Mouse (Mus musculus) heart, embryonic 11.5 days (tissue): ENCODE results near the gene Wfdc3. TPM values are rescaled to one million over a fixed set of nuclear protein-coding genes. Genes with fewer than 3 reads are reported as not detected.
A peak's percentile ranks its signal among the peaks of the same experiment; 100 is the strongest.

ENCODE experiments used
- ATAC-seq: fragments of 200-750 bp; cut with Nextera tagmentation; replicated peaks from 2 replicates; pipeline ENCODE4 v1.8.0; 2017; ENCODE audit warnings: moderate library complexity; ENCODE audit not compliant: insufficient number of reproducible peaks, low FRiP score, low TSS enrichment
- H3K27ac ChIP-seq: fragments of 300-500 bp; sonication (generic); 2 replicates; pipeline ENCODE4 v1.5.1; 2014; ENCODE audit warnings: mild to moderate bottlenecking, low read depth, low read length
- H3K27me3 ChIP-seq: fragments of 300-500 bp; sonication (generic); 2 replicates; pipeline ENCODE4 v1.6.1; 2014; ENCODE audit warnings: mild to moderate bottlenecking, low read length, mixed read lengths; ENCODE audit not compliant: control insufficient read depth, insufficient read depth
- H3K36me3 ChIP-seq: fragments of 300-500 bp; sonication (generic); 2 replicates; pipeline ENCODE4 v1.6.1; 2014; ENCODE audit warnings: mild to moderate bottlenecking, low read length, moderate library complexity, mixed read lengths; ENCODE audit not compliant: control insufficient read depth, insufficient read depth
- H3K4me1 ChIP-seq: fragments of 300-500 bp; sonication (generic); 2 replicates; pipeline ENCODE4 v1.6.1; 2014; ENCODE audit warnings: low read length; ENCODE audit not compliant: control insufficient read depth, insufficient read depth
- H3K4me2 ChIP-seq: fragments of 300-500 bp; sonication (generic); 2 replicates; pipeline ENCODE4 v1.6.1; 2014; ENCODE audit warnings: mild to moderate bottlenecking, moderate library complexity
- H3K4me3 ChIP-seq: fragments of 300-500 bp; sonication (generic); 2 replicates; pipeline ENCODE4 v1.5.1; 2014; ENCODE audit warnings: low read depth, low read length
- H3K9ac ChIP-seq: fragments of 300-500 bp; sonication (generic); 2 replicates; pipeline ENCODE4 v1.6.1; 2014; ENCODE audit warnings: mild to moderate bottlenecking, low read depth, low read length, moderate library complexity
- H3K9me3 ChIP-seq: fragments of 300-500 bp; sonication (generic); replicated peaks from 2 replicates; pipeline ENCODE4 v1.6.1; 2016; ENCODE audit warnings: low read length; ENCODE audit not compliant: control insufficient read depth
- WGBS: fragments of 180-500 bp; shearing (Covaris S2); extraction: QIAGEN DNeasy Blood & Tissue Kit; methylation state at CpG from one replicate; pipeline ENCODE4 v1.1.7; 2014; ENCODE audit not compliant: insufficient replicate concordance; 5-methylcytosine and 5-hydroxymethylcytosine counted together
- polyA plus RNA-seq: library from polyadenylated mRNA; unstranded; fragments of >200 nt; fragmentation: Nextera tagmentation; extraction: Ambion mirVana; gene quantifications from 2 replicates; pipeline ENCODE4 v1.2.1, GENCODE M21; 2014

Gene Wfdc3
- 0.19 TPM in 1 of 2 replicates, not detected in the other for polyA plus RNA-seq

DNA sequence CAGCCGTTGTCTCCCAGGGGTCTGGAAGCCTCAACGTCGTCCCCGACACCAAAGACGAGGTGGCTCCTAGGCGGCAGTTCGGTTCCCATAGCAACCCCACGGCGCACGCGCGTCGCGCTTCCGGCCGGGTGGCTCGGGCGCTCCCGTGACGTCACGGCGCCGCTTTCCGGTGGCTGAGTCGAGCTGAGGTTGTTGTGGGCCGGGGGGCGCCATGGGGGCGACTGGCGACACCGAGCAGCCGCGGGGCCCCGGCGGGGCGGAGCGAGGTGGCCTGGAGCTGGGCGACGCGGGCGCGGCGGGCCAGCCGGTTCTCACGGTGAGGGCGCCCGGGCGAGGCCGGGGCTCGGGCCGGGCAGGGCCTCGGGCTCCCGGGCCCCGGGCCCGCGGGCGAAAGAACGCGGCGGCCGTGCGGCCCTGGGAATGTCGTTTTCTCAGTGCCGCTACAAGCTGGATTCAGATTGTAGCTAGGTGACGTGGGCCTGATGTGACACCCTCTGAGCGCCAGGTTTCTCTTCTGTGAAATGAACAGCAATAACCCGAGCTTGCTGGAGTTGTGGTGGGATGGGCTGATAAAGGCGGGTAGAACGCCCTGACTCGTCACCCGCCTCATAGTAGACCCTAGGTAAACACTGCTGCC is at the start of gene Wfdc3, which contains the start of gene Dnttip1:
Gene Wfdc3 (minus strand): TSS at position 89 of the 637 bp plus-strand sequence.
Gene Dnttip1 (plus strand): TSS at position 141 of the 637 bp plus-strand sequence.
- Histone ChIP-seq H3K9me3 (no peaks in the 10 kb centered on the region), H3K4me1 (peaks cover 12% of the 10 kb centered on the region), H3K9ac (peak within 1 kb of the TSS; percentile 91), H3K36me3 (peaks cover 4% of the 10 kb centered on the region; the same call in 1 of the 2 replicates), H3K4me3 (peak within 1 kb of the TSS; percentile 75), H3K27ac (peak within 1 kb of the TSS; percentile 58), H3K27me3 (no peaks in the 10 kb centered on the region), H3K4me2 (peak within 1 kb of the TSS; percentile 87)
- ATAC-seq, result peak; percentile 87
- WGBS, result under 1% methylated on average over 70 of the region's 70 CpGs

GRCm38 (mm10) chr2:164794293-164794692 is 48.6 kb upstream of the Wfdc3 start:
- ATAC-seq, result no peak; the same call in 1 of the 2 replicates
- H3K9ac ChIP-seq, result no peak overlapping the region
- no peak overlapping the region for H3K4me3 ChIP-seq
- H3K4me1 ChIP-seq, result 0 out of 2 replicates have a peak, but pooled peaks cover 7% of the 10 kb centered on the region
- H3K27ac ChIP-seq, result no peak overlapping the region
- no peaks in the 10 kb centered on the region for H3K27me3 ChIP-seq
- peaks cover 18% of the 10 kb centered on the region; the same call in 1 of the 2 replicates for H3K36me3 ChIP-seq
- WGBS, result 37% methylated on average over 5 of the region's 5 CpGs
- no peaks in the 10 kb centered on the region for H3K9me3 ChIP-seq
- no peak overlapping the region for H3K4me2 ChIP-seq

- H3K36me3 ChIP-seq, result peaks cover 18% of the 10 kb centered on the region; the same call in 1 of the 2 replicates
- H3K27ac ChIP-seq, result peak overlapping the region; percentile 74; the same call in 1 of the 2 replicates
- H3K4me3 ChIP-seq, result no peak overlapping the region
- H3K4me1 ChIP-seq, result 0 out of 2 replicates have a peak, but pooled peaks cover 7% of the 10 kb centered on the region
- H3K9ac ChIP-seq, result no peak overlapping the region
- no peaks in the 10 kb centered on the region for H3K9me3 ChIP-seq
- 88% methylated on average over 2 of the region's 2 CpGs for WGBS
- H3K27me3 ChIP-seq, result no peaks in the 10 kb centered on the region
- ATAC-seq, result no peak
- H3K4me2 ChIP-seq, result no peak overlapping the region
Measured at GRCm38 (mm10) chr2:164793772-164794171, 48.0 kb upstream of the Wfdc3 start.

GRCm38 (mm10) chr2:164793236-164793635 is 47.5 kb upstream of the Wfdc3 start:
- Histone ChIP-seq H3K4me3 (no peak overlapping the region), H3K27me3 (no peaks in the 10 kb centered on the region), H3K4me2 (no peak overlapping the region), H3K36me3 (peaks cover 18% of the 10 kb centered on the region; the same call in 1 of the 2 replicates), H3K4me1 (0 out of 2 replicates have a peak, but pooled peaks cover 13% of the 10 kb centered on the region), H3K9ac (peak overlapping the region; percentile 46; the same call in 1 of the 2 replicates), H3K9me3 (no peaks in the 10 kb centered on the region), H3K27ac (peak overlapping the region; percentile 74)
- no peak for ATAC-seq
- 54% methylated on average over 3 of the region's 3 CpGs for WGBS

DNA sequence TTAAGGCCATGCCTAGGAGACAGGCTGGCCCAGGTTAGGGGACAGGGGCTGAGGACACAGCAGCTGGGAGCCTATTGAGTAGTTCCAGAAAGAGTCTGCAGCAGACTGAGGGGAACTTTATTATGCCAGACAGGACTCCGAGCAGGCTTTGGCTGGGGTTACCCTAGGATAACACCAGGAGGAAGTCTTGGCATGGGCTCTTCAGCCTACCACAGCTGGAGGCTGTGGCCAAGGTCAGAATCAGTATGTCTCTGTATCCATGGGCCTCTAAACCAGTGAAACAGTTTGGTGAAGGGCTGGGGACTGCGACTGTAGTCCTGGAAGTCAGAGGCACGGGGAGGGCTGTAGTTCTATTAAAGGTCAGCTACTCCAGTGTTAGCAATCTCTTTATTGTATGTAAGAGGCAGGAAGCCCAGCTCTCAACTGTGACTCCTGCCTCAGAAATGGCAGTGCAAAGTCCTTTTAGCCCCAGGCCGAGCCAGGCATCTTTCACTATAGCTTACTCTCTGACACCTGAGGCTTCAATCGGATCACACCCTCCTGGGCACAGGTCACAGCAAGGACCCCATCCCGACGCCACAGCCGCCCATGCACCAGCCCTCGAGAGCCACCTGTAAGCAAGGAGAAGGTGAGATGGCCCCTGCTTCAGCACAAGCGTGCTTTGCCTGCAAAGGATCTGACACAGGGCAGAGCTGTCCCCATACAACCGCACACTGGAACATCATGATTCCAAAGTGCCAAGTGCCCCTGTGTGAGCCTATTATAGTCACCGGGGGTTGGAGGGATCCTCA is 46.9 kb upstream of the Wfdc3 start:
- no peaks in the 10 kb centered on the region for H3K9me3 ChIP-seq
- H3K27me3 ChIP-seq, result no peaks in the 10 kb centered on the region
- peaks cover 16% of the 10 kb centered on the region; the same call in 1 of the 2 replicates for H3K36me3 ChIP-seq
- peak overlapping the region; percentile 74 for H3K27ac ChIP-seq
- ATAC-seq, result no peak
- 0 out of 2 replicates have a peak, but pooled peaks cover 13% of the 10 kb centered on the region for H3K4me1 ChIP-seq
- 0 out of 2 replicates have a peak overlapping the region, but pooled peaks have one; percentile 46 for H3K9ac ChIP-seq
- H3K4me2 ChIP-seq, result no peak overlapping the region
- WGBS, result 88% methylated on average over 12 of the region's 12 CpGs
- no peak overlapping the region for H3K4me3 ChIP-seq

GRCm38 (mm10) chr2:164791841-164792261 is 46.1 kb upstream of the Wfdc3 start:
- H3K9ac ChIP-seq, result no peak overlapping the region
- H3K4me3 ChIP-seq, result no peak overlapping the region
- peaks cover 13% of the 10 kb centered on the region; the same call in 1 of the 2 replicates for H3K36me3 ChIP-seq
- no peak overlapping the region for H3K27ac ChIP-seq
- H3K9me3 ChIP-seq, result no peaks in the 10 kb centered on the region
- 91% methylated on average over 18 of the region's 18 CpGs for WGBS
- 0 out of 2 replicates have a peak, but pooled peaks cover 17% of the 10 kb centered on the region for H3K4me1 ChIP-seq
- no peak for ATAC-seq
- no peaks in the 10 kb centered on the region for H3K27me3 ChIP-seq
- H3K4me2 ChIP-seq, result no peak overlapping the region

DNA sequence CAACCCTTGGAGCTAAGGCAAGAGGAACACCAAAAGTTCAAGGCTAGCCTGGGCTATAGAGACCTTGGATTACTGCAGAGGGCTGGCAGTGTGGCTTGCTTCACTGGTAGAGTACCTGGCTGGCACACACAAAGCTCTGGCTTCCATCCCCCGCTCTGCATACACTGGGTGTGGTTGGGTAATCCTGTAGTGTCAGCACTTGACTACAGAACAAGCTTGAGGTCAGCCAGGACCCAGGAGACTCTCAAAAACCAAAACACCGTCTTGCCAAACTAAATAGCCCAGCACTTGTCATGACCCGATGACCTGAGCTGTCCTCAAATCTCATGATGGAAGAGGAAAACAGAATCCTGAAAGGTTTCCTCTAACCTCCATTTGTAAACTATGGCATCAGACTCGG is 44.7 kb upstream of the Wfdc3 start:
- peaks cover 11% of the 10 kb centered on the region; the same call in 1 of the 2 replicates for H3K36me3 ChIP-seq
- 72% methylated on average over 4 of the region's 4 CpGs for WGBS
- no peak for ATAC-seq

GRCm38 (mm10) chr2:164788411-164788810 is 42.7 kb upstream of the Wfdc3 start:
- peaks cover 22% of the 10 kb centered on the region for H3K4me1 ChIP-seq
- peaks cover 5% of the 10 kb centered on the region; the same call in 1 of the 2 replicates for H3K36me3 ChIP-seq
- H3K4me3 ChIP-seq, result no peak overlapping the region
- no peaks in the 10 kb centered on the region for H3K9me3 ChIP-seq
- no peaks in the 10 kb centered on the region for H3K27me3 ChIP-seq
- H3K4me2 ChIP-seq, result no peak overlapping the region
- no peak overlapping the region for H3K27ac ChIP-seq
- WGBS, result 55% methylated on average over 4 of the region's 4 CpGs
- no peak for ATAC-seq
- no peak overlapping the region for H3K9ac ChIP-seq

More for the DNA sequence above, 44.7 kb upstream of the Wfdc3 start:
- Histone ChIP-seq H3K4me3 (no peak overlapping the region), H3K9me3 (no peaks in the 10 kb centered on the region), H3K27ac (no peak overlapping the region), H3K27me3 (no peaks in the 10 kb centered on the region), H3K9ac (no peak overlapping the region), H3K4me2 (no peak overlapping the region), H3K4me1 (0 out of 2 replicates have a peak, but pooled peaks cover 19% of the 10 kb centered on the region)
